Comparison of ENCODE assay signal across 18 mouse cellular contexts in genomic region chr5:99284369-99284768, GRCm38 (mm10).
DNase-seq lines count a peak whose midpoint lies in the region; ATAC-seq and TF ChIP-seq lines count a peak whose summit lies in the region.
"Had no signal": no experiment of that assay in that cellular context is flagged by ENCODE, and none has a peak within 500 bp of the region (broad histone marks: within the 10 kb centered on the region; RNA-seq: fewer than 3 reads in every experiment).

No protein-coding gene starts in this region.

- no peak overlapping the region for H3K4me2 ChIP-seq in lung, embryonic 14.5 days
- no peak overlapping the region for H3K4me2 ChIP-seq in stomach, embryonic 16.5 days (ENCODE audit: low read depth, low read length)
- H3K4me2 ChIP-seq: heart, embryonic 11.5 days; lung, embryonic 15.5 days; midbrain, embryonic 13.5 days had no signal

- H3K79me2 ChIP-seq in liver, adult 2 months (ENCODE audit: control insufficient read depth, insufficient read depth, low read length), result no peaks in the 10 kb centered on the region

- no peaks in the 10 kb centered on the region for H3K9me3 ChIP-seq in lung, embryonic 14.5 days (ENCODE audit: low read depth, low read length)
- H3K9me3 ChIP-seq in stomach, embryonic 16.5 days (replicated peaks; ENCODE audit: control insufficient read depth, low read length), result no peaks in the 10 kb centered on the region
- H3K9me3 ChIP-seq: embryonic facial prominence, embryonic 10.5 days; forebrain, embryonic 10.5 days; hindbrain, embryonic 10.5 days; lung, embryonic 15.5 days; midbrain, embryonic 13.5 days had no signal

- H3K27ac ChIP-seq in liver, adult 2 months (replicated peaks; ENCODE audit: insufficient read depth, low read depth, low read length), result no peak overlapping the region
- no peak overlapping the region for H3K27ac ChIP-seq in lung, embryonic 14.5 days (ENCODE audit: low read depth)
- no peak overlapping the region for H3K27ac ChIP-seq in stomach, embryonic 16.5 days (ENCODE audit: low read length)
- H3K27ac ChIP-seq: embryonic facial prominence, embryonic 10.5 days; forebrain, embryonic 10.5 days; hindbrain, embryonic 10.5 days; layer of hippocampus, adult 2 months; lung, embryonic 15.5 days; midbrain, embryonic 13.5 days had no signal

- no peaks in the 10 kb centered on the region for H3K27me3 ChIP-seq in liver, adult 2 months (ENCODE audit: control insufficient read depth, insufficient read depth, low read length)
- no peaks in the 10 kb centered on the region for H3K27me3 ChIP-seq in lung, embryonic 14.5 days (ENCODE audit: insufficient read depth, low read length)
- no peaks in the 10 kb centered on the region for H3K27me3 ChIP-seq in stomach, embryonic 16.5 days (ENCODE audit: control insufficient read depth, insufficient read depth, low read length)
- H3K27me3 ChIP-seq: lung, embryonic 15.5 days; midbrain, embryonic 13.5 days had no signal

- H3K4me1 ChIP-seq in liver, adult 2 months (ENCODE audit: control insufficient read depth, insufficient read depth, low read length), result peaks cover 13% of the 10 kb centered on the region
- H3K4me1 ChIP-seq in lung, embryonic 14.5 days (ENCODE audit: insufficient read depth), result no peaks in the 10 kb centered on the region
- no peaks in the 10 kb centered on the region for H3K4me1 ChIP-seq in stomach, embryonic 16.5 days (ENCODE audit: control insufficient read depth, insufficient read depth, low read length)
- H3K4me1 ChIP-seq: hindbrain, embryonic 10.5 days had no signal

- H3K36me3 ChIP-seq in liver, adult 2 months (ENCODE audit: control insufficient read depth, insufficient read depth, low read length), result no peaks in the 10 kb centered on the region
- no peaks in the 10 kb centered on the region for H3K36me3 ChIP-seq in lung, embryonic 14.5 days (ENCODE audit: insufficient read depth)
- no peaks in the 10 kb centered on the region for H3K36me3 ChIP-seq in stomach, embryonic 16.5 days (ENCODE audit: control insufficient read depth, insufficient read depth, low read length)
- H3K36me3 ChIP-seq: embryonic facial prominence, embryonic 10.5 days; forebrain, embryonic 10.5 days; hindbrain, embryonic 10.5 days; lung, embryonic 15.5 days; midbrain, embryonic 13.5 days had no signal

- no peak overlapping the region for H3K9ac ChIP-seq in liver, adult 2 months (ENCODE audit: low read depth, low read length)
- H3K9ac ChIP-seq in lung, embryonic 14.5 days, result no peak overlapping the region
- H3K9ac ChIP-seq in stomach, embryonic 16.5 days (ENCODE audit: low read length), result no peak overlapping the region
- H3K9ac ChIP-seq: lung, embryonic 15.5 days; midbrain, embryonic 13.5 days had no signal

- TF ChIP-seq CTCF in liver, adult 2 months (IDR thresholded peaks at IDR 0.05; ENCODE audit: low read depth, low read length), result no peak
- no peak for TF ChIP-seq CTCF in lung, embryonic 14.5 days (IDR thresholded peaks at IDR 0.05; ENCODE audit: low read depth)

- no peak for TF ChIP-seq POLR2A in liver, adult 2 months (IDR thresholded peaks at IDR 0.05; ENCODE audit: extremely low read depth, insufficient read depth, low read length)

- 33% methylated on average over 7 of the region's 7 CpGs for WGBS in liver, adult 2 months
- WGBS in lung, embryonic 14.5 days, result 63% methylated on average over 7 of the region's 7 CpGs
- 64% methylated on average over 7 of the region's 7 CpGs for WGBS in stomach, embryonic 16.5 days

- peak; percentile 100 for DNase-seq in liver, adult 2 months (ENCODE audit: extremely low read depth, low read depth, low spot score)
- DNase-seq in liver, result no peak
- DNase-seq in lung, embryonic 14.5 days, result peak; percentile 64
- DNase-seq in frontal cortex, postnatal 36 days (ENCODE audit: low spot score in 2 of 2), result no peak
- no peak for DNase-seq in ovary, postnatal 36 days (ENCODE audit: low spot score)
- DNase-seq: cerebellum, adult 9-11 months; kidney, adult 8-10 months; spleen, adult 18-20 months; thymus, postnatal 14 days had no signal

- ATAC-seq in granulocyte monocyte progenitor cell, adult 5-6 weeks (replicated peaks; ENCODE audit: poor library complexity, severe bottlenecking), result peak; percentile 58
- no peak; the same call in 1 of the 2 replicates for ATAC-seq in lung, embryonic 14.5 days (ENCODE audit: insufficient read depth)
- ATAC-seq in stomach, embryonic 16.5 days (ENCODE audit: insufficient read depth, low FRiP score), result peak; percentile 86
- ATAC-seq: midbrain, embryonic 13.5 days had no signal

- no peak overlapping the region for H3K4me3 ChIP-seq in liver, adult 2 months (ENCODE audit: insufficient read depth, low read depth, low read length)
- no peak overlapping the region for H3K4me3 ChIP-seq in lung, embryonic 14.5 days (ENCODE audit: low read depth, low read length)
- H3K4me3 ChIP-seq in stomach, embryonic 16.5 days (replicated peaks; ENCODE audit: low read length), result no peak overlapping the region
- H3K4me3 ChIP-seq: embryonic facial prominence, embryonic 10.5 days; forebrain, embryonic 10.5 days; hindbrain, embryonic 10.5 days; layer of hippocampus, adult 2 months; lung, embryonic 15.5 days; midbrain, embryonic 13.5 days had no signal

Comparison
In these comparisons a context has a peak if more than half of its experiments do, and no peak if none do; other contexts are left out.
1. DNase-seq: peak in liver, adult 2 months (single experiment) and lung, embryonic 14.5 days (single experiment); none in liver (single experiment), frontal cortex, postnatal 36 days (0 of 2) and ovary, postnatal 36 days (single experiment).